Mouse (Mus musculus) gastrocnemius, postnatal 14 days (tissue): ENCODE data around the gene Ercc2. TPM values are rescaled to one million over a fixed set of nuclear protein-coding genes. Genes with fewer than 3 reads are reported as not detected.
A peak's percentile ranks its signal among the peaks of the same experiment; 100 is the strongest.

Experiments
- DNase-seq: peaks from one replicate; pipeline ENCODE4 v3.0.0; 2021; ENCODE audit warnings: mixed read lengths
- intact Hi-C: fragments of 180-260 bp; cut with DNase I; formaldehyde crosslinking; loops from one replicate; pipeline ENCODE4 v1.15.1; 2025; ENCODE audit warnings: low total_unique reads
- total RNA-seq, 2 experiments: library from RNA; stranded (reverse); gene quantifications; 2 replicates each; pipeline ENCODE4 v1.2.3; 2021

Gene Ercc2
- total RNA-seq, 2 experiments from 2014 or later, result 6.1 to 7.8 TPM

DNA sequence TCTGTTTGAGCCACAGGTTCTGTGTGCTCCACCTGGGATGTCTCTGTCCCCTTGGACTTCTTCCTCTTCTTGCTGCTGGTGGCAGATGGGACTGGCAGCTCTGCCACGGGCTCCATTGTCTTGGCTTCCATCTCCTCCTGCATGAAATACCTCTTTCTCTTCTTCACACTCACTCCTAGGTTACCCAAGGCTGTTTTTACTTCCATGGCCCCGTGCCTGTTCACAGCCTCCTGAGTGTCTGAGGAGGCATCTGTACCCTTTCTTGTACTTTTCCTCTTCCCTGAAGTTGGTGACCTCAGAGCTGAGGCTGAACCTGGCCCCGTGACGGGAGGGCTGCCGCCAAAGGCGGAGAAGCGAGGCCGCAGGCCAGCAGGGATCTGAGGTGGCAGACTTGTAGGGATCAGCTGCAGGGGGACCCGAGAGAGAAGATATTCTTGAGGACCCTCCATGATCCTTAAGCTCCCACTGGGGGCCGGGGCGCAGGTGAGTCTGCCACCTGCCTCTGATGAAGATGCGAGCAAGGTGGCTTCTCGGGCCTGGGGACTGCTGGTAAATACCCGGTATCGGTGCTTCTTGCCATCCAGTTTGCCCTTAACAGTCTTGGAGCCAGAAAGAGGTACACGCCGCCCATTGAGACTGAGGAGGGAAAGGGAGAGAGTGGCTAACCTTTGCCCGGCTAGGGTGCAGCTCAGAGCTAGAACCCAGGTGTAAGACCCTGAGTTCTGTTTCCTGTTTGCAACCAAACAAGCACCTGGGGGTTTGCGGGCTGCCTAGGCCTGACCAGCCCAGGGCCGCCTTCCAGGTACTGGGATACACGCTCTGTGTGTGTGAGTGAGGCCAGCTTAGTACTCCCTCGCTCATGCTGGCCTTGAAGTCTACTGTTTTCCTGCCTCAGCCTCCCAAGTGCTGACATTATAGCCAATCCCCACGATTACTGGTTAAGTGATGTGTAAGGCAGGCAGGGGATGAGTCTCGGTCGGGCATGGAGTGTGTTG is 24.1 kb upstream of the Ercc2 start:
- no peak for DNase-seq
- intact Hi-C loops, result no loop called here

DNA sequence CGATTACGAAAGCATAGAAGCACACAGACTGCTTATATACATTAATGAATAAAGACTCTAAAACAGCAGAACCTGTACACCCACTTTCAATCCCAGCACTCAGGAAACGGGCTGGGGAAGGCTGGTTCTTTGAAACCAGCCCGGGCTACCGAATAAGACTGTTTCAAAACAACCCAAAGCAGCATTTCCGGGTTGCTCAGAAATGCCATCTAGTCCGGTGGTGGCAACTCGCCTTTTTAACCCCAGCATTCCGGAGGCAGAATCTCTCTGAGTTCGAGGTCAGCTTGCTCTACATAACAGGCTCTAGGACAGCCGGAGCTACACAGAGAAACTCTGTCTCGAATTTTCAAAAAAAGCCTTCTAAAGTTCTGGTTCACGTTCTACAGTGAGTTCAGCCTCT is 23.2 kb upstream of the Ercc2 start:
- DNase-seq, result no peak
- intact Hi-C loops, result no loop called here

DNA sequence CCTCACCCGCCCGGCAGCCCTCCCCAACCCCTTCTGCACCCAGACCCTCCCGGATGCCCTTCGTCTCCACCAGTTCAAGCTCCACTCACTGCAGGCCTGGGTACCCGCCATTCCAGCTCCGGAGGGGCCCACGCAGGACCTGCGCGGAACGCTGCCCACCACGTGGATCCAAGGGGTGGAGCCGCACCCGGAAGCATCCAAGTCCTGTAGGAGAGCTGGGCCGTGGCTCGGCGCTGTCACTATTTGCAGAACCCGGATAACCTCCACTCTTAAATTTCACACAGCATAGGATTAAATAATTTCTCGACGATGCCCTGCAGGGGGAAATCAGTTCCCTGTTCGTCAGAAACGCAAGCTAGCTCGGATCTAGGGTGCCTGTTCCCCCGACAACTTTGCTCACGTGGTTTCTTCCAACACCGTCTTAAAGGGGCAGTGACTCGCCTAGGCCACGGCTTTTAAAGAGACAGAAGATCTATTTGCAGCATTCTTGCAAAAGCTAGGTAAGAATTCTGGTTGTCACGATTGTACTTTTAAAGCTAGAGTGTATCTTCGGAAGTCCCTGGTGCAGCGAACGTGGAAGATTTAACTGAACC is 22.4 kb upstream of the Ercc2 start, which contains the start of the genes Cd3eap and Ppp1r13l:
Gene Cd3eap (minus strand): TSS at position 185 of the 593 bp plus-strand sequence.
Gene Ppp1r13l (plus strand): TSS at position 451 of the 593 bp plus-strand sequence.
- intact Hi-C loops, result no loop called here
- DNase-seq, result peak; percentile 89

DNA sequence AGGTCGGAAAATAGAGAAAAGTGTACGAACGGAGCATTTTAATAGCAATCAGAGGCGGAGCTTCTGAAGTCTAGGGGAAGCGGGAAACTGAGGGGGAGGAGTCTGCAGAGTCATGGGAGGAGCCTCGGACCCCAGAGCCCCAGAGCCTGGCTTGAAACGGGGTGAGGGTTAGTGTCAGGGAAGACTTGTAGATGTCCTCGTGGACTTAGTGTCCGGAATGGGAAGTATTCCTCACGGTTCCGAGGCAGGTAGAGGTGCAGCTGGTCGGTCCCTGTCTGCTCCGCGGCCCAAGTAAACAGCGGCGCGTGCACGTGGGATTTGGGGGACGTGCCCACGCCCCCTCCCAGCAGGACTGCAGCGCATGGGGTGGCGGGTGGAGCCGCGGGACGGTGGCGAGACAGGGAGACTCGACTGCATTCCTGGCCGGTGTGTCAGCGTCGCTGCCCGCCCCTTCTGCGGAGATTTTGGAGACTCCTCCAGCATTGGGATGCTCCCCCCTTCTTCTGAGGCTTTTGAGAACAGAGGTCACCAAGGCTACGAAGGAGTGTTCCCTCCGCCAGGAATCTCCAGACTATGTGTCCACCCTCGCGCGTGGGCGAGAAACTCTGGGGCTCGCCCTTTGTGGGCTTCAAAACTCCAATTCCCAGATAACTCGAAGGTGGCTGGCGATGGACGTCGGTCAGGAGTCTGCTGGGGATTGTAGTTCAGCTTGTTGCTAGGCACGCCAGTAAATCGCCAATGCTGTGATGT is 21.7 kb upstream of the Ercc2 start:
- DNase-seq, result peak; percentile 74
- intact Hi-C loops, result no loop called here

DNA sequence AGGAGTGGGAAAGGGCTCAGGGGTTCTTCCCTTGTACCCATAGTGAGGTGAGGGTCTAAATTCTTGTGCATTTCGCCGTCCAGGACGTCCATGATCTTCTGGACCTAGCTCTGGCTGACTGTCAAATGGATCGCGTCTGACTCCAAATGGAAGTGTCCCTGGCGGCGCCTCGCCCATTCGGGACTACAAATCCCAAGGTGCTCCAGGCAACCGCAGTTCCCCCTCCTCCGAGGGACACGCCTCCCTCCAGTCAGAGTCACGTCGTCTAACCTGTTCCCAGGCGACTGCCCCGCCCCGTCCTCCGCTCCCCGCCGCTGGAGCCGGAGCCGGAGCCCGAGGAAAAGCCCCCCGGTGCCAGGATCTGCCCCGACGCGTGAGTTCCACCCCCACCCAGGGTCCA is 20.9 kb upstream of the Ercc2 start:
- peak; percentile 93 for DNase-seq
- intact Hi-C loops, result no loop called here

DNA sequence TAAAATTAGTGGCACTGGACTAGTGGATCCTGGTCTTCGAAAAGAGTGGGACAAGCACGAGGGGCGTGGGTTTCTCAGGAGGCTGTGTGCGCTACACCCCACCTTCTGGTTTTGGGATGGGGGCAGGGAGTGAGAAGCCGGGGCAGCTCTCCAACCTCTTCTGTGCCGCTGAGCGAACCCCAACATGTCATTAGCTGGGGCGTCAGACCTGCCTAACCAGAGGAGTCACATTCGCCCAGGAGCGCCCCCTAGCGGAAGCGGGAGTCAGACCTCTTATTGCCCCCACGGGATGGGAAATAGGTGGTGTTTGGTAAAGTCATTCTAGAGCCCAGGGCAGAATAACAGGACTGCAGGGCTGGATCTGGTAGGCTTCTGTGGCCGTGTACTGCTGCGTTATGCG is 20.1 kb upstream of the Ercc2 start:
- intact Hi-C loops, result no loop called here
- peak; percentile 77 for DNase-seq

DNA sequence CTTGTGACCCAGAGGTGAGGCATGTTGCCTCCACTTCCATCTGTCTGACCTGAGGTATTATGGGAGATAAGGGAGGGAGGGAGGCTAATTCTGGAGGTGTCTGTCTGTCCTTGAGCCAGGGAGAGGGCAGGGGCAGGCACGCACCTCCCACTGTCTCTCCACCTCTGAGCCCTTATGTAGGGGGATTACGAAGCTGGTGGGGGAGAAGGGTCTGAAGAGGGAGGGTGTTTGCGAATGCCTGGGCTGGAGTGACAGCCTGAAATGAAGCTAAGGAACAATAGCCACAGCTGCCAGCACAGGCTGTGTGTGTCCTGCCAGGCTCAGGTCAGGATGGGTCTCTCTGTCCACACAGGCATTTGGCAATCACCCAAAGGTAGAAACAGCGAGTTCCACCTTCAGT is 19.5 kb upstream of the Ercc2 start:
- intact Hi-C loops, result no loop called here
- DNase-seq, result no peak

DNA sequence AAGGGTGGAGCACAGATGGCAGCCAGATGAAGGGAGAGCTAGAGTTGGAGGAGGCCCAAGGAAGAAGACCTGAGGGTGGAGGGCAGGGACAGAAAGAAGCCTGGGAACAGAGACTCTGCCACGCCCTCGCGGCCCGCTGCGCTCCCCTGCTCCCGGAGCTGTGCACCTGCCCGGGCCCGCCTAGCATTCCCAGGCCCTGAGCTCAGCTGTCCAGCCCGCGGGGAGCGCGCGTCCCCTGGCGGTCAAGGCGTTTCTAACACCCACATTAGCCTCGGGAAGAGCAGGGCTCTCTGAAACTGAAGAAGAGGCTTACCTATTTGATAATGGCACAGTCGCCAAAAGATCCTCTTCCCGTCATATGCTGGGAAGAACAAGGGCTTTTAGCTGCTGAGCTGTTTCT is 17.9 kb upstream of the Ercc2 start:
- intact Hi-C loops, result no loop called here
- DNase-seq, result peak; percentile 77

DNA sequence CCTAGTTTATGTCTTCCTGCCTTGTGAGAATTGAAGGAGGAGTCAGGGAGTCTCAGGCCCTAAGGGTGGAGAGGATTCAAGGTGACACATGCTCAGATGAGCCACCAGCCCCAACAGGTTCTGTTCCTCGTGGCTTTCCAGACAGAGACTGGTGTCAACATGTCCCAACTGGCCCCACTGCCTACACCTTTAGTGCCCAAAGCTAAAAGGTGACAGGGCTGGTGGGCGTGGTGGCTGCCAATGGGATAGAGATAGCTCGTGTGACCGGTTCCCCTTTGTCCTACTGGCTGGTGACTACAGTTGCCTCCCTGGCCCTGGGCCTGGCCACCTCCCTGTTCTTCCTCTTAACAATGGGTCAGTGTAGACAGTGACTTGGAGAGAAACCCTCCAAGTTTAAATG is 16.4 kb upstream of the Ercc2 start:
- DNase-seq, result no peak
- intact Hi-C loops, result no loop called here

DNA sequence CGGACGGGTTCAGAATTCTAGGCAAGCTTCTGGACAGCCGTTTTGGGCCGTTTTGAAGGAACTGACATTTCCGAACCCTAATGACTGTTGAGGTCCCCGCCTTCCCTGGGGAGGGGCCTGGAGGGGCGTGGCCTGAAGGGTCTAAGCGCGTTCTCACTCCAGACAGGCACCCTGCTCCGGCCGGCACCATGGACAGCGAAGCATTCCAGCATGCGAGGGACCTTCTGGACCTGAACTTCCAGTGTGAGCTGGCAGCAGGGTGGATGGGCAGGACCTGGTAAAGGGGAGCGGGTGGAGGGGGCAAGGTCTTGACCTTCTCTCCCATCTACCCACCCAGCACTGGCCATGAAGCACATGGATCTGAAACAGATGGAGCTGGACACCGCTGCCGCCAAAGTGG is 13.4 kb upstream of the Ercc2 start:
- DNase-seq, result peak; percentile 45
- intact Hi-C loops, result no loop called here

DNA sequence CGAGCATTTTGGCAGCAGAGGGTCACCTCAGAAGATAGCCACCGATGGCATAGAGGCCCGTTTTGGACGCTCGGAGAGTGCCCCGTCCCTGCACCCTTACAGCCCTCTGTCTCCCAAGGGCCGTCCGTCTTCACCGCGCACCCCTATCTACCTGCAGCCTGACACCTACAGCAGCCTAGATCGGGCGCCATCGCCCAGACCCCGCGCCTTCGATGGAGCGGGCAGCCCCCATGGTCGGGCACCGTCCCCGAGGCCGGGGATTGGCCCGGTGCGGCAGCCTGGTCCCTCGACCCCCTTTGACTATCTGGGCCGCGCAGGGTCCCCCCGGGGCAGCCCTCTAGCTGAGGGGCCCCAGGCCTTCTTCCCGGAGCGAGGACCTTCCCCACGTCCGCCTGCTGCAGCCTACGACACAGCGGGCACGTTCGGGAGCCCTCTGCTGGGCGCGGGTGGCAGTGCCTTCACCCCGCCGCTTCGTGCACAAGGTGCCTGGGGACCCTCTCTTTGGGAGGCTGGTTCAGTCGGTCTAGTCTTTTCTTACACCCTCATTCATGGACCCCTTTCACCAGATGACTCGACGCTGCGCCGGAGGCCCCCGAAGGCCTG is 11.9 kb upstream of the Ercc2 start:
- intact Hi-C loops, result no loop called here
- DNase-seq, result peak; percentile 65

DNA sequence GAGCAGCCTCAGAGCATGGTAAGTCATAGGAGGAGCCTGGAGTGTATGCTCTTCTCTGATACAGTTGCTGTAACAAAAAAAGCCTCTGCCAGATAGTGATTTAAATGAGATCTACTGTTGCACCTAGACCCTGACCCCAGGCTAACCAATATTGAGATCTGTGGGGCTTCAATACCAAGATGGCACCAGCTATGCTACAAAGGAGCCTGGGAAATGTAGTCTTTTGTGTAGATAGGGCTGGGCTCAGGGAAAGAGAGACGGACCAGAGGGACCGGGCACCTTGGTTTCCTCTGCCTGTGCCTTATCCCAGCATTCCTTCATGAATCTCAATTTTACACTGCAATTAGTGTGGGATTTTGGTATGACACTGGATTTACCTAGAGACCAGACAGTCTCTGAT is 8.4 kb upstream of the Ercc2 start:
- intact Hi-C loops, result no loop called here
- DNase-seq, result no peak

DNA sequence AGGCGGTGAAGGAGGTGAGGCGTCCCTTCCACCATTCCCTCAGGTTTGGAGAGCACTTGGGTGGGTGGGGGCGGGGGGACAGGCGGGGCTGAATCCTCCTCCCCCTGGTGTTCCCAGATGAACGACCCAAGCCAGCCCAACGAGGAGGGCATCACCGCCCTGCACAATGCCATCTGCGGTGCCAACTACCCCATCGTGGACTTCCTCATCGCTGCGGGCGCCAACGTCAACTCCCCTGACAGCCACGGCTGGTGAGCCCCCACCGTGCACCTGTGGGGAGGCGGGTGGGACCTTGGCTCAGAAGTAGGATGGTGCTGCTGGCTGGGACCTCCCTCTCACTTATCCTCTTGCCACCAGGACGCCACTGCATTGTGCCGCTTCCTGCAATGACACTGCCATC is 6.4 kb upstream of the Ercc2 start:
- DNase-seq, result no peak
- intact Hi-C loops, result no loop called here

DNA sequence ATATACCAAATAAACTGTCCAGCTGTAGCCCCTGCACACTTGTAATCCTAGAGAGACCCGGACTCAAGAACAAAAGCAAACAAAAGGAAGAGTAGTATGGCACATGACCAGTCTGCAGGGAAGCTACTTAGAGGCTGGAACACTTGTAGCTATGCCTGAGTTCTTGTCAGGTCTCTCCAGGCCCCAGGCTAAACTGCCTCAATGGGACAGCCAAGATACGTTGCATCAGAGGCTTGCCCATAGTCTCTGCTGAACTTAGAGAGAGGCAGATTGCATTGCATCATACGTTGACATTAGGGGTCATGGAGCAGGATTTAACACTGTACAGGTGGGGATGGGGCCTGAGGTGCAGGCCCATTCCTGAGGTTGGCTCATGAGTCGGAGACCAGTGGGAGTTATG is 5.8 kb upstream of the Ercc2 start:
- intact Hi-C loops, result no loop called here

DNA sequence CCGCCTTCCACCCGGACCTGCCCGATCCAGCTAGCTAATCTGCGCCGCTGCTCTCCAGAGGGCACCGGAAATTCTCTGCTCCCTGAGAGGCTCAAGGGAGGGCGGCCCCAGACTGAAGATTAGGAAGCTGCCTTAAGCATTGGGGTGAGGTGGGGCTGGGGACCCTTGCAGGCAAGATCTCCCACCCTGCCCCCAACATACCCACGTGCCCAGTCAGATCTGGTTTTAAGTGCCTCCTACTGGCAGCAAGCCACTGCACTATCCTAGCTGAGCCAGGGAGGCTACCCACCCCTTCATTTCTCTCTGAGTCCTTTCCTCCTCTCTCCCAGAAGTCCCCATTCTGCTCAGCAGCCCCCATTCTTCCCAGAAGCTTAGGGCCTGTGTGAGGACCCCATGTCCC is 3.8 kb upstream of the Ercc2 start:
- intact Hi-C loops, result no loop called here
- DNase-seq, result no peak

More for the DNA sequence above, 5.8 kb upstream of the Ercc2 start:
- no peak for DNase-seq

DNA sequence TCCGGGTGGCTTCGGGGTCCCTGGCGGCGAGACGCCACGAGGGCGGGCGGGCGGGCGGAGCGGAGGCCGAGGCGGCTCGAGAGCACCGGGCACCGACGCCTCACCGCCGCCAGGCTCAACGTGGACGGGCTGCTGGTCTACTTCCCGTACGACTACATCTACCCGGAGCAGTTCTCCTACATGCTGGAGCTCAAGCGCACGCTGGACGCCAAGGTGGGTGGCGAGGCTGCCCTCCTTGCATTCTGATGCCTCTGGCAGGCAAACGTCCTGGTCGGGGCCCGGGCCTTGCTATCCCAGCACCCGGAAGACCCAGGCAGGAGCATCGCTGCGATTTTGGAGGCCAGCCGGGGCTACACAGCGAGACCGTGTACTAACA is 344 bp downstream of the Ercc2 start:
- intact Hi-C loops, result no loop called here
- DNase-seq, result no peak

DNA sequence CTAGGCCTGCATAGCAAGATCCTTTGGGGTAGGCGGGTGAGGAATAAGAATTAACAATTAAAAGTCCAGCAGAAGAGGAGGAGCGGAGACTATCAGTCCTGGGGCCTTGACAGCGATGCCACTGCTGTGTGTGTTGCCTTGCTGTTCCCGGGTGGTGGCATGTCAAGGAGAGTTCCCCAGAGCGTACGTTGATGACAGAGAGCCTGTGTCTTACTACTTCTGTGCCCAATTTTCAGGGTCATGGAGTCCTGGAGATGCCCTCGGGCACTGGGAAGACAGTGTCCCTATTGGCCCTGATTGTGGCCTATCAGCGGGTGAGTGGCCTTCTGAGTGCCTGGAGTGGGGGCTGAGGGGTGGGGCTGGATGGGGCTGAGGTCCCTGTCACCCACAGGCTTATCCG is 1.9 kb downstream of the Ercc2 start:
- intact Hi-C loops, result no loop called here
- DNase-seq, result no peak

DNA sequence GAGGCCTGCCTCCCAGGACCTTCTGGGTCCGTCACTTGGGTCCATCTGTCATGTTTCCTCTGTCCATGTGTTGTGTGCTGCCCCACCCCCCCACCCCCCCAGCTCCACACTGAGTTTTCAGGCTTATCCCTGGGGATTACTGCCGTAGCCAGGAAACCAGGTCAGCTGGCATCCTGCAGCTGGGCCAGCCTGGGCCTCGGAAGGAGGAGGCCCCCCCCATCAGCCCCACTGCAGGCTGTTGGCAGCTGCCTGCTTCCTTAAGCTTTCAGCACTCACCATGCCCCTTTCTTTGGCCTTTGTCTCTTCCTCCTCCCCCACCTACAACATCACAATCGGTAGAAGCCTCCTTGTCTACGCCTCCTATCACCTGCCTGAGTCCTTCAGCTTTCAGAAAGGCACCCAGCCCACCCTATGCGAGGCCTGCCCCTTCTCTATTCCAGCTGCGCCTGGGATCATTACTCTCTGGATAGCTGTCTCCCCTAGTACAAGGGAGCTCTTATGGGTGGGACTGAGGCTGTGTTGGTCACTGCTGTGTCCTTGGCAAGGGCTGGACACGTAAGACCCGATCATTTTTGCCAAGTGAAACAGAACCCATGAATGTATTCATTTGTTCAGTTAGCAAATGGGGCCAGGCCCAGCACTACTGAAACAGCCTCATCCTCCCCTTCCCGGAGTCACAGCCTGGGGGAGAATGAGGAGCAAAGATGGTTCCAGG is 7.0 kb downstream of the Ercc2 start:
- intact Hi-C loops, result no loop called here
- DNase-seq, result no peak

DNA sequence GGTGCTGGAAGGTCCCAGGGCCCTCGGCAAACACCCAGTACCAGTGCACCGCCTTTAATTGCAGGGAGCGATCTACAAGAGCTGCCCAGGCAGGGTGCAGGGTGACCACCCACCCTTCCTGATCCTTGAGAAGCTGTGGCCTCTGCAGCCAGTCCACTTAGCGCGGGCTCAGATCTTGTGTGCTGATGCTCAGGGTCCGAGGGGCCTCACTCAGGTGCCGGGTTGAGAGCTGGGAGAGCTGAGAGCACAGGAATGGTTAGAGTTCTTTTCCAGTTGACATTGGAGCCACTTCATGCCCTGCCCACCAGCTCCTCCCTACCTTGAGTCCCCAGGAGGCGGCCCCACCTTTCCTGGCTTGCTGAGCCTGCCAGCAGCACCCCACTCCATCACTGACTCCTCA is 12.7 kb downstream of the Ercc2 start:
- intact Hi-C loops, result no loop called here
- no peak for DNase-seq
